Mouse (Mus musculus): ENCODE measurements around the gene Gm49601. TPM values are rescaled to one million over a fixed set of nuclear protein-coding genes. Genes with fewer than 3 reads are reported as not detected.

Gm49601 gene
- polyA plus RNA-seq, 1 experiment from 2014 or later = 9.9 TPM

GRCm38 (mm10) chr16:18577071-18577470 lies 49.2 kb downstream of the Gm49601 start:
- no peak for ATAC-seq (ENCODE audit: low FRiP score, low TSS enrichment)
- WGBS = 45% methylated on average over 3 of the region's 3 CpGs
- Histone ChIP-seq H3K27me3 (ENCODE audit: control insufficient read depth, insufficient read depth, low read length) (peaks cover 30% of the 10 kb centered on the region), H3K4me1 (ENCODE audit: control insufficient read depth, insufficient read depth, low read length) (peaks cover 7% of the 10 kb centered on the region; the same call in 1 of the 2 replicates), H3K9me3 (ENCODE audit: control insufficient read depth, low read length) (no peaks in the 10 kb centered on the region), H3K9ac (replicated peaks; ENCODE audit: low read length) (no peak overlapping the region), H3K4me3 (replicated peaks; ENCODE audit: low read depth, low read length) (no peak overlapping the region), H3K27ac (replicated peaks; ENCODE audit: low read depth, low read length) (no peak overlapping the region), H3K4me2 (ENCODE audit: low read length) (no peak overlapping the region), H3K36me3 (ENCODE audit: control insufficient read depth, insufficient read depth, low read length) (no peaks in the 10 kb centered on the region)
- DNase-seq = no peak

GRCm38 (mm10) chr16:18574196-18574595 lies 52.0 kb downstream of the Gm49601 start:
- no peak for DNase-seq
- no peaks in the 10 kb centered on the region for H3K4me1 ChIP-seq (ENCODE audit: control insufficient read depth, insufficient read depth, low read length)
- no peak overlapping the region for H3K27ac ChIP-seq (replicated peaks; ENCODE audit: low read depth, low read length)
- ATAC-seq (ENCODE audit: low FRiP score, low TSS enrichment) = no peak
- no peaks in the 10 kb centered on the region for H3K9me3 ChIP-seq (ENCODE audit: control insufficient read depth, low read length)
- H3K4me3 ChIP-seq (replicated peaks; ENCODE audit: low read depth, low read length) = no peak overlapping the region
- H3K36me3 ChIP-seq (ENCODE audit: control insufficient read depth, insufficient read depth, low read length) = no peaks in the 10 kb centered on the region
- H3K9ac ChIP-seq (replicated peaks; ENCODE audit: low read length) = no peak overlapping the region
- WGBS = 74% methylated on average over 8 of the region's 8 CpGs
- peaks cover 1% of the 10 kb centered on the region for H3K27me3 ChIP-seq (ENCODE audit: control insufficient read depth, insufficient read depth, low read length)
- no peak overlapping the region for H3K4me2 ChIP-seq (ENCODE audit: low read length)

Other genes starting within 250 kb of the Gm49601 start
- gene Txnrd2, start 200.0 kb downstream of the Gm49601 start, polyA plus RNA-seq (2014; fragmentation: Nextera tagmentation; extraction: Ambion mirVana) = 24.9 and 28.7 TPM in 2 replicates
- gene Comt, start 199.6 kb downstream of the Gm49601 start, polyA plus RNA-seq (2014; fragmentation: Nextera tagmentation; extraction: Ambion mirVana) = 79.9 and 81.3 TPM in 2 replicates
- gene Gnb1l, start 127.7 kb downstream of the Gm49601 start, polyA plus RNA-seq (2014; fragmentation: Nextera tagmentation; extraction: Ambion mirVana) = 14.8 and 15.9 TPM in 2 replicates
- gene Rtl10, start 127.5 kb downstream of the Gm49601 start, polyA plus RNA-seq (2014; fragmentation: Nextera tagmentation; extraction: Ambion mirVana) = 3.6 and 4.1 TPM in 2 replicates
- gene Tbx1, start 35.8 kb downstream of the Gm49601 start, polyA plus RNA-seq (2014; fragmentation: Nextera tagmentation; extraction: Ambion mirVana) = 0.27 and 0.34 TPM in 2 replicates
- gene Gp1bb, start 4.0 kb downstream of the Gm49601 start, polyA plus RNA-seq (2014; fragmentation: Nextera tagmentation; extraction: Ambion mirVana) = 14.7 and 14.9 TPM in 2 replicates
- gene Sept5, start 3.5 kb upstream of the Gm49601 start, polyA plus RNA-seq (2014; fragmentation: Nextera tagmentation; extraction: Ambion mirVana) = 175 and 200 TPM in 2 replicates
- gene Cldn5, start 150.4 kb upstream of the Gm49601 start, polyA plus RNA-seq (2014; fragmentation: Nextera tagmentation; extraction: Ambion mirVana) = 72.7 and 87.8 TPM in 2 replicates
- 80.2 and 82.3 TPM in 2 replicates for gene Ufd1, start 185.4 kb upstream of the Gm49601 start, polyA plus RNA-seq (2014; fragmentation: Nextera tagmentation; extraction: Ambion mirVana)
- gene Cdc45, start 185.6 kb upstream of the Gm49601 start, polyA plus RNA-seq (2014; fragmentation: Nextera tagmentation; extraction: Ambion mirVana) = 6.8 and 11.1 TPM in 2 replicates
- 27.2 and 35.3 TPM in 2 replicates for gene 2510002D24Rik, start 210.2 kb upstream of the Gm49601 start, polyA plus RNA-seq (2014; fragmentation: Nextera tagmentation; extraction: Ambion mirVana)
- not detected in 2 replicates for gene Gm28539, start 210.2 kb upstream of the Gm49601 start, polyA plus RNA-seq (2014; fragmentation: Nextera tagmentation; extraction: Ambion mirVana)

Data from midbrain, embryonic 14.5 days (tissue).